Mouse (Mus musculus) 3T3-L1 (cell line): ENCODE measurements around the gene Tdgf1.

Experiments
- DNase-seq: peaks from one replicate; pipeline ENCODE4 v3.0.0-alpha.2; 2015; ENCODE audit warnings: low read depth, low spot score

The Tdgf1 gene

GRCm38 (mm10) chr9:110914631-110915236, 31.2 kb downstream of the Tdgf1 start:
- no peak for DNase-seq

GRCm38 (mm10) chr9:110909371-110909967, 36.5 kb downstream of the Tdgf1 start:
- DNase-seq, result no peak

DNA sequence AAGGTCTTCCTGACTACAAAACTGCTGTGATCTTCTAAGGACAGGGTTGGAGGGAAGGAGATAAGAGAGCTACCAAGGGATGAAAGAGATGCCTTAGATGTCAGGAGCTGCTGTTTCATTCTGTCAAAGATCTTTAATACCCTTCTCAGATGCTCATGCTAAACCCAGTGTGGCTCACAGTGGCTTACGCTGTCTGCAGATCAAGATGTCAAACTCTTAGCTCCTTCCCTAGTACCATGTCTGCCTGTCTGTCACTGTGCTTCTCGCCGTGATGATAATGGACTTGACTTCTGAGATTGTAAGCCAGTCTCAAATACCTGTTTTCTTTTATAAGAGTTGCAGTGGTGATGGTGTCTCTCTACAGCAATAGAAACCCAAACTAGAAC, 37.3 kb downstream of the Tdgf1 start:
- DNase-seq, result no peak

GRCm38 (mm10) chr9:110907838-110908630, 37.9 kb downstream of the Tdgf1 start:
- DNase-seq, result no peak

GRCm38 (mm10) chr9:110907201-110907837, 38.6 kb downstream of the Tdgf1 start:
- no peak for DNase-seq

DNA sequence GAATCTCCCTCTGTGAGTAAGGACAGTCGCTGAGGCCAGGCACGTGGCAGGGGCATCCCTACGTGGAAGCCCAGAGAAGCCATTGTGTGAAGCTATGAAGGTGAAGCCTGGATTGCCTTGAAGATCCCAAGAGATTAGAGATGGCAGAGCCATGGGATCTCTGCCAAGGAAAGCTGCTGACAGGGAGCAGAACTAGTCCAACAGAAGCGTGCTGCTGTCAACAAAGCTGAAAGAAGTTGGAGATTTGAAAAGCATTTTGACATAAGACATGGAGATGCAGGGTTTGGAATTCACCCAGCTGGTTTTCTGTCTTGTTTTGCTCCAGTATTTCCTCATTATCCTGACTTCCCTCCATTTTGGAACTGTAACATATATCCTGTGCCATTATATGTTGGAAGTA, 43.7 kb downstream of the Tdgf1 start:
- DNase-seq, result no peak

GRCm38 (mm10) chr9:110901204-110901603, 44.8 kb downstream of the Tdgf1 start:
- DNase-seq, result no peak

DNA sequence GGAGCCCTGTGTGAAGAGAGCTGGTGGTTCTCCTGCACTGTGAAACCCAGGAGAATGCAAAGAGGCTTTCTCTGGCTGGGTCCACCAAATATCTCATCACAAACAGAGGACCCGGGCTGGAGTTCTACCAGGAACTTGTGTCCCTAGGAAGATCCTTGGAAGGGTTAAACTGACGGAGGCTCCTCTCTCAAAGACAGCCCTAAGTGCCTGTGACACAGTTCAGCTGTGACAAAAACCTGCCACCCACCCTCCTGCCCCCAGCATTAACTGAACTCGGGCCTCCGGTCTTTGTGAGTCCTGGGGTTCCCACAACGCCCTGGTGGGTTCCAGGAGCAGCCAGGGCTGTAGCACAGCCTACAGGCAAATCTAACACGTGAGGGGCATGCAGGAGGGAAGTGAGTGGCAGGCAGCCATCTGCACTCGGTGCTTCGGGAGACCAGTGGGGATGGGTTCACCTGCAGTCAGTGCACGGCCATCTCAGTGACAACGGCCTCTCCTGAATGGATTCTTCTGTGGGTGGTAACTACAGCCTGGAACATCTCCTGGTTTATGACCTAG, 46.4 kb downstream of the Tdgf1 start:
- DNase-seq, result no peak

- no peak for DNase-seq
Measured at GRCm38 (mm10) chr9:110896595-110896994, 49.4 kb downstream of the Tdgf1 start.

- no peak for DNase-seq
Measured at GRCm38 (mm10) chr9:110895994-110896393, 50.0 kb downstream of the Tdgf1 start.

GRCm38 (mm10) chr9:110895507-110895906, 50.5 kb downstream of the Tdgf1 start:
- DNase-seq, result no peak

DNA sequence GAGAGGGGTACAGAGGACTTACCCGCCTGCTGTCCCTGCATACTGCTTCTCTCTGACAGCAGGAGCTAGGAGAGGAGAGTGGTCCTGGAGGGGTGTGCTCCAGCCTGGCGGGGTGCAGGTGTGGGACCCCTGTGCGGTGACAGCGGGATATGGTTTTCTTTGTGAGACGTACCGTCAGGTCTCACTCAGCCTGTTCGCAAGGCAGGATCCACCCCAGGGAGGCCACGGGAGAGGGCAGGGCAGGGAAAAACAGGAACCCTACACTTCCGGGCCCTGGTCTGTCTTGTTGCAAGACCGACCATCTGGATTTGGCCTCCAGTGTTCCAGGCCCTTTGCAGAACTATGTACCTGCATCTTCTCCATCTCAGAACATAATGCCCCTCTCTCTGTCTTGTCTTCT, 52.5 kb downstream of the Tdgf1 start:
- DNase-seq, result no peak

DNA sequence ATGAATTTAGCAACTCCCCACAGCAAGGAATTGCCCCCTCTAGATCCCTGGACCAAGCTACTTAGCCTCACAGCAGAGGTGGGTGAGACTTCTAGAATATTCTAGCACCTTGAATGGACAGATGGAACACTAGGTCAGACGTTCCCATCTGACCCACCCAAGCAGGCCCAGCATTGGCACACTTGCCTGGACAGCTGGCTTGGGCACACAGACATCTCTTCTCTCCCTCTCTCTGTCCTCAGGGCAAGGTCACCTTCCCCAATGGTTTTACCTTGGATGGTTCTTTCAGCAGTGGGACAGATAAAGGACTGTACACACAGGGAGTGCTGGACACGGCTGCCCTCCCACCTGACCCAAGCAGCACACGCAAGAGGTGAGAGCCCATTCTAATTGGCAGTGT, 53.4 kb downstream of the Tdgf1 start:
- no peak for DNase-seq

DNA sequence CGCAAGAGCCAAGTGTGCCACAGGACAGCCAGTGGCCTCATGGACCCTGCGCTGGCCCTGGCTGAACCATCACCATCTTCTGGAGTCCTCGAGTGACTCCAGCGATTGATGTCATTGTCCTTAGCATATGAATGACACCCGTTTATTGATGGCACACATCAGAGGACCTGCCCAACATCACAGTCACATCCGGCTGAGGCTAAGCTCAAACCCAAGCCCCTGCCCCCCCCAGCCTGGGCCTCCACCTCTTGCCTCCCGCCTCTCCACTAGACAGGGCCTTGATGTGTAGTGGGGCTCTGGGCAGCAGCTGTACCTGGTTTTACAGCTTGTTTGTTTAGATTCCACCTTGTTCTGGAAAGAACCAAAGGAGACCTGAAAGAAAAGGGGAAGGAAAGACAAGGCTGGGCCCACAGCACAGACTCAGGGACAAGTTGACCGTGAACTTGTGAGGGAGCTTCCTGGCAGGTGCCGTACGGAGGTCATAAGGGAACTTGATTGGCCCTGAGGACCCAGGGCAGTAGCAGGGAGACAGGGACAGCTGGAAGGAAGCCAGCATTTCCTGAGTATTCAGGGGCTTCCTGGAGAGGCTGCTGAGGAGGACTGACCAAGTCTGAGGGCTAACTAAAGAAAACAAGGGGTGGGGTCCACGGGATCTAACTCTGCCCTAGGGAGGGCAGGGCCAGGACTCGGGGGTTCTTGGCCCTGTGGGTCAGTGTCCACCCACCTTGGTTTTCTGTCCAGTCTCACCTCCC, 54.7 kb downstream of the Tdgf1 start:
- DNase-seq, result no peak

GRCm38 (mm10) chr9:110890026-110890783, 55.8 kb downstream of the Tdgf1 start:
- DNase-seq, result no peak
